Mouse (Mus musculus) E14TG2a.4 (cell line): ENCODE data around the gene Tnnt2.

Experiments used
- CTCF ChIP-seq: conservative IDR thresholded peaks from 2 replicates; pipeline ENCODE4 v1.5.1; 2014; ENCODE audit warnings: low read length
- POU5F1 ChIP-seq: IDR thresholded peaks from 2 replicates; pipeline ENCODE4 v1.6.1; 2014; ENCODE audit warnings: low read length, borderline replicate concordance

- TF ChIP-seq CTCF, result no peak
- TF ChIP-seq POU5F1, result no peak
These were observed 53.5 kb downstream of the Tnnt2 start for GRCm38 (mm10) chr1:135889461-135890185.
